Mouse (Mus musculus): ENCODE measurements around the gene Rnf227. TPM values are rescaled to one million over a fixed set of nuclear protein-coding genes. Genes with fewer than 3 reads are reported as not detected.
A peak's percentile ranks its signal among the peaks of the same experiment; 100 is the strongest.

Gene Rnf227
- polyA plus RNA-seq, 1 experiment = 2.5 TPM

DNA sequence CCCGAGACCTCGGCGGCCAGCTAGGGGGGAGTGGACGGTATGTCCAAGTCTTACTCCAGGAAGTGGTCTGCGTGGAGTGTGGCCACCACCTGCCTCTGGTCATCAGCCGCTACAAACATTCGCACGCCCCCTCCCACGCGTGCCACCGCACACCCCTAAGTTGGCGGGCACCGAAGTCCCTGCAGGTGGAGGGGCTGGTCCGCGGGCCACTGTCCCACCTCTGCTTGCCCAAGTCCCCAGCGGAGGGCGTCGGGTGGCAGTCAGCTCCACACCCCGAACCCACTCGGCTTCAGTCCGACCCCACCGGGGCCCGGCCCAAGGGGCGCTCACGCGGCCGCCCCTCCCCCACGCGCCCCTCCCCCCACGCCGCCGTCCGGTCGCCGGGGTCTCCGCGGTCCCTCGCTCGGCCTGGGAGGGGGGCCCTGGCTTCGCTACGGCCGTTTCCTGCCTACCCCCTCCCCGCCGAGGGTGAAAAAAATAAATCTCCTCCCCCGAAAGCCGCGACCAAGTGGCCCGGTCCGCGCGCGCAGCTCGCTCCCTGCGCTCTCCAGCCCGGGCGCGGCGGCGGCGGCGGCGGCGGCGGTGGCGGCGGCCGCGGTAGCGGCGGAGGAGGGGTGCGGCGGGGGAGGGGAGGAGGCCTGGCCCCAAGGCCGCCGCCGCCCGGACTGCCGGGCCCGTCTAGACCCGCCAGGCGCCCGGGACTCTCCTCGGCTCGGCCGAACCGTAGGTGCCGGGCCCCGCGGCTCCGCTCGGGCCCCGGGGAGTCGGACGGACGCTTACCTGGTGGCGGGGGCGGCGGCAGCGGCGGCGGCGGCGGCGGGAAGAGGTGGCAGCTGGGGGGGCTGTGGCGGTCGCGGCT lies 28.3 kb downstream of the Rnf227 start:
- TF ChIP-seq POLR2A (IDR thresholded peaks at IDR 0.05; ENCODE audit: insufficient read length, low read depth) (peak; percentile 65), E2F4 (IDR thresholded peaks at IDR 0.05; ENCODE audit: insufficient read depth) (no peak), TCF12 (IDR thresholded peaks at IDR 0.05; ENCODE audit: insufficient read depth, poor library complexity, severe bottlenecking) (peak; percentile 2), TCF3 (IDR thresholded peaks at IDR 0.05; ENCODE audit: insufficient read length, low read depth) (peak; percentile 77), USF1 (IDR thresholded peaks at IDR 0.05; ENCODE audit: low read depth) (no peak), SRF (IDR thresholded peaks at IDR 0.05; ENCODE audit: control insufficient read depth, insufficient read length, low read depth) (no peak), MYOG (IDR thresholded peaks at IDR 0.05; ENCODE audit: control insufficient read depth in 1 of 3, insufficient read depth in 1 of 3, insufficient read length in 2 of 3, low read depth in 2 of 3) (peak in 2 of 3 experiments; percentile 74 to 75), MAX (IDR thresholded peaks at IDR 0.05; ENCODE audit: low read depth) (no peak), CEBPB (IDR thresholded peaks at IDR 0.05; ENCODE audit: insufficient read depth, poor library complexity, severe bottlenecking) (no peak), MYOD1 (IDR thresholded peaks at IDR 0.05; ENCODE audit: control insufficient read depth in 1 of 3, insufficient read length in 2 of 3, low read depth in 2 of 3) (peak in 2 of 3 experiments; percentile 94 to 97), POLR2AphosphoS2 (IDR thresholded peaks at IDR 0.05; ENCODE audit: insufficient read length, low read depth) (peak; percentile 67), REST (IDR thresholded peaks at IDR 0.05; ENCODE audit: insufficient read depth, insufficient read length) (no peak)
- peak overlapping the region; percentile 99 for H3K4me2 ChIP-seq (ENCODE audit: low read depth)
- peaks cover 13% of the 10 kb centered on the region for H3K79me2 ChIP-seq (ENCODE audit: control insufficient read depth, insufficient read depth)
- H3K4me3 ChIP-seq = peak overlapping the region; percentile 56
- H3ac ChIP-seq (ENCODE audit: control insufficient read depth, insufficient read length) = peak overlapping the region; percentile 82
- H3K36me3 ChIP-seq (ENCODE audit: control insufficient read depth, insufficient read depth) = no peaks in the 10 kb centered on the region
- H3K27me3 ChIP-seq (ENCODE audit: control insufficient read depth, insufficient read depth, insufficient read length) = no peaks in the 10 kb centered on the region

DNA sequence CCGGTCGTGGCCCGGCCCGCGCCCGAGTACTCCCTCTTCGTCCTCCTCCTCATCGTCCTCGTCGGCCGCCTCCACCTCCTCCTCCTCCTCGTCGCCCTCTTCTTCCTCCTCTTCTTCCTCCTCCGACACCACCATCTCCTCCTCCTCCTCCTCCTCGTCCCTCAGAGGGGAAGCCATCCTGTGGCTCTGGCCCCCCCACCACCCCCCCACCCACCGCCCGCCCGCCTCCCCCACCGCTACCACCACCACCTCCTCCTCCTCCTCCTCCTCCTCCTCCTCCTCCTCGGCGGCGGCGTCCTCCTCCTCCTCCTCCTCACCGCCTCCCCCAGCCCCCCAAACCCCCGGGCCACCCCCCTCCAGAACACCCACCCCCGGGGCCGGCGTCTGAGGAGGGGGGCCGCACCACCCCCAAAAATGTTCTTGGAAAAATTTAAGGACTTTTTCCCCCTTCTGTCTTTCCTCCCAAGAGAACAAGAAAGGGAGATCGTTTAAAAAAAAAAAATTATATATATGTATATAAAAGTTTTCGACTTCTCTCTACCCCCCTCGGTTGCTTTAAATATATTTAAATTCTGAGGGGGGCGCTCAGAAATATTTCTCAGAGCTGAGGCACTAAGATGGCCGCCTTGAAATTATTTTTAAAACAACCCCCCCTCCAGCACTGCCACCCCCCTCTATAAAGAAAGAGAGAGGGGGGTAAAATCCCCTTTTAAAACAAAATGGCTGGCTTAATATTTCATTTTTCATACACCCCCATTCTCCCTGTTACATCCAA lies 29.1 kb downstream of the Rnf227 start, which contains the start of gene Chd3:
TSS of gene Chd3 (minus strand) at position 192 of the 775 bp plus-strand sequence.
- H3K4me2 ChIP-seq (ENCODE audit: low read depth) = peak within 1 kb of the TSS; percentile 99
- TF ChIP-seq POLR2A (IDR thresholded peaks at IDR 0.05; ENCODE audit: insufficient read length, low read depth) (peak; percentile 46), TCF12 (IDR thresholded peaks at IDR 0.05; ENCODE audit: insufficient read depth, poor library complexity, severe bottlenecking) (no peak)
- H3K79me2 ChIP-seq (ENCODE audit: control insufficient read depth, insufficient read depth) = peaks cover 10% of the 10 kb centered on the region
- H3K4me3 ChIP-seq = peak within 1 kb of the TSS; percentile 56
- H3K36me3 ChIP-seq (ENCODE audit: control insufficient read depth, insufficient read depth) = no peaks in the 10 kb centered on the region
- no peaks in the 10 kb centered on the region for H3K27me3 ChIP-seq (ENCODE audit: control insufficient read depth, insufficient read depth, insufficient read length)
- H3ac ChIP-seq (ENCODE audit: control insufficient read depth, insufficient read length) = peak within 1 kb of the TSS; percentile 82

DNA sequence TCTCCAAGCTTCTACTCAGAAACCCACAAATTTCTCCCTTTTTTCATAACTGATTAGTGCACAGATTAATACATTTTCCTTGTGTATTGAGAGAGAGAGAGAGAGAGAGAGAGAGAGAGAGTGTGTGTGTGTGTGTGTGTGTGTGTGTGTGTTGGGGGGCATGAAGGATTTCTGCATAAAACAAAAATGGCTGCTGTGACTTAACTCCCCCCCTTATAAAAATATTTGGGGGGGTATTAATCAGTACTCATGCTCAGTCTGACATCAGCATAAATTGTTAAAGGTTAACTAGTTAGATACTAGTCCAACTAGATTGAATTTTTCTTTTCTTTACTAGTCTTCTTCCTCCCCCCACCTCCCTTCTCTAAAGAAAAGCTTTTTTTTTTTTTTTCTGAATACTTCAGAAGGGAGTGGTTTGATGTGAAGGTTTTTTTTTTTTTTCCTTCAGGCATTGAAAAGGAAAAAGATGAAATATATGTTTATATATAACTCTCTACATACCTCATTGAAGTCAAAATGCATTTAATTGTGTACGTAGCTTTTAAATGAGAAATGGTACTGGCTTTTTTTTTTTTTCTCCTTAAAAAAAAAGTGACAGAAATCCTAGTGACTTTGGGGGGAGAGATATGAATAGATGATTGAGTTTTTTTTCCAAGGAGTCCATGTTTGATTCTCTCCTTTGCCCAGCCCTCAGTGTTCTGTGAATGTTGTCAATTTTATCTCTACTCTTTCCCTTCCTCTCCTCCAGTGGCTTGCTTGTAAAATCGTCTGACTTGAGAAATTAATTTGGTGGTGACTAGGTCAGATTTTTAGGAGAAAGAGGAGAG lies 29.9 kb downstream of the Rnf227 start:
- Histone ChIP-seq H3K4me2 (ENCODE audit: low read depth) (peak overlapping the region; percentile 82), H3ac (ENCODE audit: control insufficient read depth, insufficient read length) (no peak overlapping the region), H3K36me3 (ENCODE audit: control insufficient read depth, insufficient read depth) (no peaks in the 10 kb centered on the region), H3K4me3 (peak overlapping the region; percentile 56), H3K79me2 (ENCODE audit: control insufficient read depth, insufficient read depth) (peaks cover 5% of the 10 kb centered on the region), H3K27me3 (ENCODE audit: control insufficient read depth, insufficient read depth, insufficient read length) (no peaks in the 10 kb centered on the region)
- no peak for TF ChIP-seq POLR2AphosphoS2 (IDR thresholded peaks at IDR 0.05; ENCODE audit: insufficient read length, low read depth)
- TF ChIP-seq MAX (IDR thresholded peaks at IDR 0.05; ENCODE audit: low read depth) = no peak
- no peak for TF ChIP-seq TCF12 (IDR thresholded peaks at IDR 0.05; ENCODE audit: insufficient read depth, poor library complexity, severe bottlenecking)
- no peak for TF ChIP-seq USF1 (IDR thresholded peaks at IDR 0.05; ENCODE audit: low read depth)
- TF ChIP-seq REST (IDR thresholded peaks at IDR 0.05; ENCODE audit: insufficient read depth, insufficient read length) = no peak
- no peak for TF ChIP-seq POLR2A (IDR thresholded peaks at IDR 0.05; ENCODE audit: insufficient read length, low read depth)
- TF ChIP-seq MYOG (IDR thresholded peaks at IDR 0.05; ENCODE audit: control insufficient read depth in 1 of 3, insufficient read depth in 1 of 3, insufficient read length in 2 of 3, low read depth in 2 of 3) = no peak
- no peak for TF ChIP-seq MYOD1 (IDR thresholded peaks at IDR 0.05; ENCODE audit: control insufficient read depth in 1 of 3, insufficient read length in 2 of 3, low read depth in 2 of 3)
- TF ChIP-seq CEBPB (IDR thresholded peaks at IDR 0.05; ENCODE audit: insufficient read depth, poor library complexity, severe bottlenecking) = no peak
- no peak for TF ChIP-seq SRF (IDR thresholded peaks at IDR 0.05; ENCODE audit: control insufficient read depth, insufficient read length, low read depth)
- TF ChIP-seq E2F4 (IDR thresholded peaks at IDR 0.05; ENCODE audit: insufficient read depth) = no peak

DNA sequence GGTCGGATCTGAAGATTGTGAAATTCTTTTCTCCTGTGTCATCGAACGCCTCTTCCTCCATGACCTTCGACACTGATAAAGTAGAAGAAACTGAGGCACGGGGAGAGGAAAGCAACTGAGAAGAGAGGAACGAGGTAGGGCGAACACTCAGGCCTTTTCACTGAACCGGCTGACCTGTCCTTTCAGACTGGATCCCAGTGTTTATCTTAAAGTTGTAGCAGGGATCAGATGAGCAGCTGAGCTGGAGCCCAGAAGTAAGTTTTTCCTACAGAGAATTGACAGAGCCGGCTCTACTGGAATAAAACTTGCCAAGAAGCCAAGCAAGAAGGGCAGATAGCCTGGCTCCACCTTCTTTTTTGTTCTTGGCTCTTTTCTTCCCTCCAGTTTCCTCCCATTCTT lies 30.6 kb downstream of the Rnf227 start:
- no peak overlapping the region for H3K4me3 ChIP-seq
- H3K27me3 ChIP-seq (ENCODE audit: control insufficient read depth, insufficient read depth, insufficient read length) = no peaks in the 10 kb centered on the region
- H3ac ChIP-seq (ENCODE audit: control insufficient read depth, insufficient read length) = no peak overlapping the region
- peak overlapping the region; percentile 53 for H3K4me2 ChIP-seq (ENCODE audit: low read depth)
- TF ChIP-seq E2F4 (IDR thresholded peaks at IDR 0.05; ENCODE audit: insufficient read depth) (no peak), MAX (IDR thresholded peaks at IDR 0.05; ENCODE audit: low read depth) (no peak), MYOG (IDR thresholded peaks at IDR 0.05; ENCODE audit: control insufficient read depth in 1 of 3, insufficient read depth in 1 of 3, insufficient read length in 2 of 3, low read depth in 2 of 3) (no peak), MYOD1 (IDR thresholded peaks at IDR 0.05; ENCODE audit: control insufficient read depth in 1 of 3, insufficient read length in 2 of 3, low read depth in 2 of 3) (no peak)
- no peaks in the 10 kb centered on the region for H3K79me2 ChIP-seq (ENCODE audit: control insufficient read depth, insufficient read depth)
- H3K36me3 ChIP-seq (ENCODE audit: control insufficient read depth, insufficient read depth) = no peaks in the 10 kb centered on the region

Measured in myocyte (in vitro differentiated cells).